Mouse (Mus musculus) neural tube, embryonic 14.5 days (tissue): ENCODE data around the gene Cyp2a12. TPM values are rescaled to one million over a fixed set of nuclear protein-coding genes. Genes with fewer than 3 reads are reported as not detected.
"Not testable (repeated sequence)": the region's sequence is repeated elsewhere in the genome, so short reads cannot be mapped to it uniquely, and the experiment has no call there.

Source experiments
- ATAC-seq: fragments of 200-750 bp; cut with Nextera tagmentation; 2 replicates; pipeline ENCODE4 v1.8.0; 2017; ENCODE audit warnings: low read depth, mild to moderate bottlenecking, moderate TSS enrichment, moderate library complexity
- H3K27ac ChIP-seq: fragments of 300-500 bp; sonication (generic); 2 replicates; pipeline ENCODE4 v1.5.1; 2014; ENCODE audit warnings: low read depth, mild to moderate bottlenecking, control low read depth, low read length, moderate library complexity, mixed read lengths
- H3K27me3 ChIP-seq: fragments of 300-500 bp; sonication (generic); 2 replicates; pipeline ENCODE4 v1.6.1; 2014; ENCODE audit warnings: low read length; ENCODE audit not compliant: control insufficient read depth, insufficient read depth
- H3K36me3 ChIP-seq: fragments of 300-500 bp; sonication (generic); 2 replicates; pipeline ENCODE4 v1.6.1; 2014; ENCODE audit warnings: low read length, mixed read lengths; ENCODE audit not compliant: control insufficient read depth, insufficient read depth
- H3K4me1 ChIP-seq: fragments of 300-500 bp; sonication (generic); 2 replicates; pipeline ENCODE4 v1.6.1; 2014; ENCODE audit warnings: low read length; ENCODE audit not compliant: control insufficient read depth, insufficient read depth
- H3K4me2 ChIP-seq: fragments of 300-500 bp; sonication (generic); 2 replicates; pipeline ENCODE4 v1.6.1; 2014; ENCODE audit warnings: mild to moderate bottlenecking, low read depth, low read length, control low read depth
- H3K4me3 ChIP-seq: fragments of 300-500 bp; sonication (generic); 2 replicates; pipeline ENCODE4 v1.5.1; 2014; ENCODE audit warnings: low read depth, low read length, control low read depth, mixed read lengths
- H3K9ac ChIP-seq: fragments of 300-500 bp; sonication (generic); replicated peaks from 2 replicates; pipeline ENCODE4 v1.6.1; 2014; ENCODE audit warnings: low read depth, mild to moderate bottlenecking, control low read depth, low read length, mixed read lengths
- H3K9me3 ChIP-seq: fragments of 300-500 bp; sonication (generic); 2 replicates; pipeline ENCODE4 v1.6.1; 2016; ENCODE audit warnings: low read length; ENCODE audit not compliant: control insufficient read depth
- whole genome bisulfite sequencing: fragments of 180-500 bp; shearing (Covaris S2); extraction: QIAGEN DNeasy Blood & Tissue Kit; methylation state at CpG from one replicate; pipeline ENCODE4 v1.1.7; 2014; 5-methylcytosine and 5-hydroxymethylcytosine counted together
- polyA plus RNA-seq: library from polyadenylated mRNA; unstranded; fragments of >200 nt; fragmentation: Nextera tagmentation; extraction: Ambion mirVana; gene quantifications from 2 replicates; pipeline ENCODE4 v1.2.1, GENCODE M21; 2014

Cyp2a12 gene
- not detected in 2 replicates for polyA plus RNA-seq

DNA sequence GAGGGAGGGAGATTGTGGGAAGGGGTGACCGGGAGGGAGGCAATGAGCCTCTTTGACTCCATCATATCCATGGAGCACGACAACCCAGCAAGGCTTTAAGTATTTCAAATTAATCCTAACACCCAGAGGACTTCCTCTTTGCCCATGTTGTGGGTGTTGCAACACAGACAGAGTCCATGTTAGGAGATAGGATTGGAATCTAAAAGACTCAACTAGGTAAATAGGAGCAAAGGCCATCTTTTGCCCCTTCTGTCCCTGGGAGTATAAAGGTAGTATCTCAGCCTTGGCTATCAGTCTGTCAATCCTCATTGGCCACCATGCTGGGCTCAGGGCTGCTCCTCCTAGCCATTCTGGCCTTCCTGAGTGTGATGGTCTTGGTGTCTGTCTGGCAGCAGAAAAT, at the start of gene Cyp2a12:
Cyp2a12 (plus strand) TSS at position 293 of the 400 bp plus-strand sequence.
- Histone ChIP-seq H3K4me2 (no peak within 1 kb of the TSS), H3K4me3 (no peak within 1 kb of the TSS), H3K27ac (no peak within 1 kb of the TSS), H3K4me1 (no peaks in the 10 kb centered on the region), H3K36me3 (no peaks in the 10 kb centered on the region), H3K9me3 (no peaks in the 10 kb centered on the region), H3K27me3 (no peaks in the 10 kb centered on the region), H3K9ac (no peak within 1 kb of the TSS)
- WGBS: 92% methylated on average over 2 of the region's 2 CpGs
- no peak for ATAC-seq

GRCm38 (mm10) chr7:26981464-26981863, 47.4 kb upstream of the Cyp2a12 start:
- H3K27me3 ChIP-seq, H3K4me2 ChIP-seq, H3K27ac ChIP-seq, H3K36me3 ChIP-seq, H3K9me3 ChIP-seq, ATAC-seq, H3K4me1 ChIP-seq, H3K4me3 ChIP-seq, H3K9ac ChIP-seq: not testable (repeated sequence)
- WGBS: 84% methylated on average over 2 of the region's 2 CpGs

DNA sequence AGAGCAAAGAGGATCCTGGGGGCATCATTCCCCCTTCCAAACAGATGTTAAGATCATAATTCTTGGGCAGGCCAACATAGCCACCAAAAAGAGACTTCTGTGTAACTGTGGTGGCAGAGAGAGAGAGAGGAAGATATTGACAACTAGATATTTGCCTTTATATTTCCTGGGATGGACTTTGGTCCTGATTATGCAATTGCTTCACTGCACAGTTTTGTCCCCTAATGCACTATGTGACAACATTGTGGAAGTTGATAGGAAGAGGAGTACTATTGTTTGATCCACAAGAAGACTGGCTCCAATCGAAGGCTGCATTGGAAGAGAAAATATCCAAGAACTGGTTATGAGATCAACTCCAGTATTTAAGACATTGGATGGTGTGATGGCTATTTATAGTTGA, 46.9 kb upstream of the Cyp2a12 start:
- 83% methylated on average over 1 of the region's 1 CpGs for WGBS
- not testable (repeated sequence) for H3K27me3 ChIP-seq, H3K36me3 ChIP-seq, H3K9ac ChIP-seq, H3K4me1 ChIP-seq, H3K27ac ChIP-seq, H3K4me3 ChIP-seq, ATAC-seq, H3K9me3 ChIP-seq, H3K4me2 ChIP-seq

DNA sequence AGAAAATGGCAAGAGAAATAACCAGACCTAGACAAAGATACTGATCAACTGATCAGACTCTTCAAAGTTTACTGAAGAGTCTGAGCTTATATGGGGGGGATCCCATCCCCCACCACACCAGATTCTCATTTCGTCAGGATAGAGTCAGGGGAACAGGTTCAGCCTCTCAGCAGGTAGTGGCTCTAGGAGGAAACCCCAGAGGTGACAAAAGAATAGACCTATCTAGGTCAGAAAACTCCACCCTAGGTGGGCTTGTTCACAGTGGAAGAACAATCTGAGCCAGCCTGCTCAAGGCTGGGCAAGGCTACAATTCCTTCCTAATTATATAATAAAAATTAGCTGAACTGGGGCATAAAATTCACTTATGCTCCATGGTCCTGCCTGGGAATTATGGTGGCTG, 46.3 kb upstream of the Cyp2a12 start:
- Histone ChIP-seq H3K9me3 (no peaks in the 10 kb centered on the region), H3K36me3 (no peaks in the 10 kb centered on the region), H3K4me1 (no peaks in the 10 kb centered on the region), H3K4me2 (no peak overlapping the region), H3K4me3 (no peak overlapping the region), H3K27me3 (no peaks in the 10 kb centered on the region), H3K9ac (no peak overlapping the region), H3K27ac (no peak overlapping the region)
- no peak for ATAC-seq
- WGBS: 21% methylated on average over 1 of the region's 1 CpGs

- H3K4me1 ChIP-seq, H3K9me3 ChIP-seq, H3K36me3 ChIP-seq, ATAC-seq, H3K9ac ChIP-seq, H3K27ac ChIP-seq, H3K4me3 ChIP-seq, H3K4me2 ChIP-seq, H3K27me3 ChIP-seq: not testable (repeated sequence)
- 16% methylated on average over 1 of the region's 1 CpGs for WGBS
Measured at GRCm38 (mm10) chr7:26983151-26983550, 45.7 kb upstream of the Cyp2a12 start.

DNA sequence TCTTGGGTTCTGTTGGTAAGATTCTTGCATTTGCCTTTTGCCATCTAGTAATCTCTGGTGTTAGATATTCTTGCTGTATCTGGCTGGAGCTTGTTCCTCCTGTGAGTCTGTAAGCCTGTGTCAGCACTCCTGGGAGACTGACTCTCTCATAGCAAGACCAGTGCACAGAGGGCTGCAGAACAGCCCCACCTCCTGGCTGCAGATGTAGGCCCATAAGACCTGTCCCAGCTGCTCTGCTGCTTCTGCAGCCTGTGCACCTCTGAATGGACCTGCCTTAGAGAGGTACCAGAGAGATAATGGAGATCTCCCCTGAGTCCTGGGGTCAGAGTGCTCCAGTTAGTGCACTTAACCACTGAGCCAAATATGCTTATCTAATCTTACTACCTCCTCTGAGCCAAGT, 2.3 kb upstream of the Cyp2a12 start:
- H3K27ac ChIP-seq, H3K4me2 ChIP-seq, H3K9ac ChIP-seq, H3K36me3 ChIP-seq, H3K4me3 ChIP-seq, H3K4me1 ChIP-seq, H3K27me3 ChIP-seq, H3K9me3 ChIP-seq, ATAC-seq: not testable (repeated sequence)

- not testable (repeated sequence) for H3K9me3 ChIP-seq, H3K36me3 ChIP-seq, H3K4me3 ChIP-seq, H3K4me2 ChIP-seq, H3K4me1 ChIP-seq, ATAC-seq, H3K27ac ChIP-seq, H3K9ac ChIP-seq, H3K27me3 ChIP-seq
- WGBS: 52% methylated on average over 1 of the region's 1 CpGs
Measured at GRCm38 (mm10) chr7:27048886-27049285, 20.0 kb downstream of the Cyp2a12 start.

DNA sequence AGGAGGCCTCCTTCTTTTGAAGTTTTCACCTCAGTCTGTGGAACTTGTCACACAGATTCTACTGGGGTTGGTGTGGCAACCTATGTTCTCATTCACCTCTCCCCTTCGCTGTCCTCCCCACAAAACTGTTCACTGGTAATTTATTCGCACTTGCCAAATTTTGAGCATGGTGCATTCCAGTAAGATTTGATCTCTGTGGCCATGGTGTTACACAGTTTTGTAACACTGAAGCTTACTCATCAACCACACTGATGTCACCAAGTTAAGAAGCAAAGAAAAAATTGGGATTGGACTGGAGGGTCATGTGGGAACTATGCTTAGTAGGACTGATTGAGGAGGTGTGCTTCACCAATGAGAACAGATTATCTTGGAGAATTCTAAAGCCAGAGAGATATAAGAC, 30.5 kb downstream of the Cyp2a12 start:
- not testable (repeated sequence) for H3K4me2 ChIP-seq, H3K9ac ChIP-seq, H3K4me1 ChIP-seq, ATAC-seq, H3K9me3 ChIP-seq, H3K36me3 ChIP-seq, H3K27me3 ChIP-seq, H3K27ac ChIP-seq, H3K4me3 ChIP-seq
- WGBS: 87% methylated on average over 2 of the region's 2 CpGs

DNA sequence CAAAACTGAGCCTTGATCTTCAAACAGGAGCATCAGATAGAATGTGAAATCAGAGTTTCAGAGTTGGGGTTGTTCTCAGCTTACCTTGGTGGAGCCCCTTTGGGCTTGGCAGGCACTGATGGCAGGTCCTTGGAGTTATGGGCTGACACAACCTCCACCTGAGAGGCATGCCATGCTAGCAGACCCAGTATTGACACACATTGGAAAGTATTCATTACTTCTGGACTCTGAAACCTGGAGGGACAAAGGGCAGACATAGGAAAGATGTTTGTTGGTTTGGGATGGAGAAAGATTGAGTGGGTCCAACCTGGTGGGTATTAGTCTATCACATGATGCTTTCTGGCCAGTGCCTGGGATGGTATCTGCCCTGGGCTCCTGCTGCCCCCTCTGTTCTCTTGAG, 31.0 kb downstream of the Cyp2a12 start:
- not testable (repeated sequence) for H3K27ac ChIP-seq, H3K36me3 ChIP-seq, H3K9me3 ChIP-seq, H3K9ac ChIP-seq, H3K4me2 ChIP-seq, H3K4me1 ChIP-seq, ATAC-seq, H3K27me3 ChIP-seq, H3K4me3 ChIP-seq

DNA sequence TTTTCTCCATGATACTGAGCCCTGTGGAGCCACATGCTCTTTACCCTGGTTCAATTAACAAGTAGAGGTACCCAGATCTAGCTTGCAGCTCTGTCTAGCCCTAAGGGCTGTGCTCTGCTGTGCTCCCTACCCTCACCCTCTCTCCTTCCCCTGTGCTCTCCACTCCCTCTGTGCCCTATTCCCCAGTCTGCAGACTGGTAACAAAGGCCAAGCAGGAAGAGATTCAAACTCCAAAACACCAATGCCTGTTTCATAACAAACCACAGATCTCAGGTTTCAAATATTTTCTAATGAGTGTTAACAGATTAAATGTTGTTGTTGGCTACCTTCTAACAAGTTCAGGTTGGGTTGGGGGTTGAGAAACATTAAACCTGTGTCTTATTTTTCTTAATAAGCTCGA, 49.8 kb downstream of the Cyp2a12 start:
- Histone ChIP-seq H3K27me3 (no peaks in the 10 kb centered on the region), H3K9ac (no peak overlapping the region), H3K4me2 (no peak overlapping the region), H3K4me1 (no peaks in the 10 kb centered on the region), H3K36me3 (no peaks in the 10 kb centered on the region), H3K27ac (no peak overlapping the region), H3K9me3 (no peaks in the 10 kb centered on the region), H3K4me3 (no peak overlapping the region)
- no peak for ATAC-seq
- WGBS: 81% methylated on average over 1 of the region's 1 CpGs
